Mouse (Mus musculus) retina, adult 2 months (tissue): ENCODE measurements around the gene Anxa2.

Experiments
- DNase-seq: peaks from one replicate; pipeline ENCODE4 v3.0.0-alpha.2; 2012; ENCODE audit warnings: low read depth, low spot score

The Anxa2 gene

DNA sequence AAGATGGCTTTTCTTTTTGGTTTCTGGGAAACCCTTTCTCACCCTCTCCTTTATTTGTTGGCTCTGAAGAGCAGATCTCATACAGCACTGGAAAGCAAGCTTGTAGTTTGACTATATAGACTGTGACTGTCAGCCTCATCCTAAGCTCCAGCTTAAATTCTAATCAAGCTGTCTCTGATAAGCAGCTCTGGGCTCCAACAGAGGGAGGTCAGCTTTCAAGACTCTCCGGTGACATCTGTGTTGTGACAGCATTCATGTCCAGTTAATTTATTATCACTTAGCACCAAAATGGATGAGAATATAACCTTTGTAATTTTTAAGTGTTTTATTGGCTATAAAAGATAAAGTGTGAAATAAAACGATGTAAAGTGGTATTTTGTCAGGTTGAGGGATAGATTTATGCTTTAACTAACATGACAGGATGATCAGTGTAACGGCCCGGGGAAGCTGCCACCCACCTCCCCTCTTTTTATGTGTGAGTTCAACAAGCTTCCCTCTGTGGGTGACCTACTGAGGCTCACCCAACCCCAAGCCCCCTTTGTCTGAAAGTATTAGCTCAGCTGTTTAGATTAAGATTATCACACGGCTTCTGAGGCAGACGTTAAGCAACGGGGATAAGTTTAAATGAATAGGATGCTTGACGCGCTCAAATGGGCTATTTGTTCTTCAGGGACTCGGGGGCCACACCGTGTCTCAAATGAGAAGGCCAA, 58.6 kb downstream of the Anxa2 start:
- peak; percentile 65 for DNase-seq

DNA sequence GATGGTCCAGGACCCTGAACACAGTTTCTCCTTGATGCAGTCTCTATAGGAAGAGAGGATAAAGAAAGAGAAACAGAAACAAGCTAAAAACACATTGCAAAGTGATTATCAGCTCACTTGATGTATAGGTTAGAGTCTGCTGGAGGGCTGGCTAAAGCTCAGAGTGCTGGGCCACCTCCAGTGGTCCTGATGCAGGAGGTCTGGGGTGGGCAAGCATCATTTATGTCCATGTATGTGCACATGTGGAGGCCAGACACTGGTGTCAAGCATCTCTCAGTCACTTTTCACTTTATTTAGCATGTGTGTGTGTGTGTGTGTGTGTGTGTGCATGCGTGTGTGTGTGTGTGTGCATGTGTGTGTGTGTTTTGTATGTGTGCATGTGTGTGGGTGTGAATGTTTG, 59.3 kb downstream of the Anxa2 start:
- no peak for DNase-seq

DNA sequence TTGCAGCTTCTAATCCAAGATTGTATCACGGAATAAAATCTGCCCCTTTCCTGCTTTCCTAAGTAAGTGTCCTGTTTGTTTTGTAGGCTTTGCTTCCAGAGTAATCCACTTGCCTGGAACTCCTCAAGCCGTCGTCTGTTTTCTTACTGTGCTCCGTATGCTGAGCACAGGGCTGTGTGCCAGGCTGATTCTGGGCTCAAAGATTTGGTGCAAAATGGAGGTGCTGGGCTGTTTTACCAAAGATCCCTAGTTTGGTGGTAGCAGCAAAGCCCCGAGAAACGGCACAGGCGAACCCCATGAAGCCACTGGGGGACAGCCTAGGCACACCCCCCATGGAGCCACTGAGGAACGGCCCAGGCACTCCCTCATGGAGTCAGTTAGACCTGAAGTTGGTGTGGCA, 60.8 kb downstream of the Anxa2 start:
- DNase-seq: no peak

DNA sequence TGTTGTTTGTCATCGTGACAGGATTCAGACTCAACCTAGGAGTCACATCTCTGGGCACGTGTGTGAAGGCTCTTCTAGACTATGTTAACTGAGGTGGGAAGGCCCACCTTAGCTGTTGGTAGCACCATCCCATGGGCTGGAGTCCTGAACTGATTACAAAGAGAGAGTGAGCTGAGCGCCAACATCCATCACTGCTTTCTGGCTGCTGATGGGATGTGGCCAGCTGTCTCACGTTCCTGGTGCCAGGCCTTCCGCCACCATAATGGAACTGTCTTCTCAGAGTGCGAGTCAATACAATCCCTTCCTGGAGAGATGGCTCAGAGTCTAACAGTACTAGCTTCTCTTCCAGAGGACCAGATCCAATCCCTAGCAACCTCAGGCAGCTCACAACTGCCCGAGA, 62.0 kb downstream of the Anxa2 start:
- no peak for DNase-seq

DNA sequence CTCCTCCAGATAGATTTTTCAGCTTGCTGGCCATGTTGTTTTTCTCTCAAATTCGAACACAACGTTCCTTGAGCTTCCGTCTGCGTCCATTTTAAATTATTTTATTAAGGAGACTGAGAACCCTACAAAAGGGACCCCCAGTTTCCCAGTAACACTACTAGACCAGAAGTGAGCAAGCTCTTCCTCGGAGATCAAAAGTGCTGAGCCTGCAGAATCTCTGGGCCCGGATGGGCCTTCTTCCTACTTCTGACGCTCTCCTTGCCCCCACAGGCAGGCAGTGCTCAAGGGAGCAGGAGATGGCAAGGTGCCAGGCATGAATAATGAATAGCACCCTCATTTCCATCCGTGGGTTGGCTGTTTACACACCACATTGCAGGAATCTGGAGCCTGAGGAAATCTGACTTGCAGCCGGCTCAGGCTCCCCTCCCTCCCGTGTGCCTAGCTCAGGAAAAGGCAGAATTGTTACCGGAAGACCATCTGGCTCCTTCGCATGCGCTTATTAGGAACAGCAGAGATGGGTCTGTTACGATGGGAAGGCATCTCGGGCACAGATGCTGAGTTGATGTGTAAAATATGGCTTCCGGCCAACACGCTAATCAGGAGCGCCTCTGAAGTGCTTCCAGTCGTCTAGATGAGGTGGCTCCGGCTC, 64.1 kb downstream of the Anxa2 start:
- DNase-seq: no peak
